Mouse (Mus musculus): ENCODE measurements around the gene Vegfa. TPM values are rescaled to one million over a fixed set of nuclear protein-coding genes. Genes with fewer than 3 reads are reported as not detected.

Gene Vegfa
- polyA plus RNA-seq, 2 experiments from 2014 or later, result not detected

GRCm38 (mm10) chr17:46049567-46049966 is 17.4 kb upstream of the Vegfa start:
- no peak for ATAC-seq

GRCm38 (mm10) chr17:46048184-46048583 is 16.0 kb upstream of the Vegfa start:
- no peak for ATAC-seq

- no peak for ATAC-seq
Measured at GRCm38 (mm10) chr17:46045742-46046141, 13.6 kb upstream of the Vegfa start.

GRCm38 (mm10) chr17:46044953-46045352 is 12.8 kb upstream of the Vegfa start:
- ATAC-seq, result no peak

- no peak for ATAC-seq
Measured at GRCm38 (mm10) chr17:46042158-46042557, 10.0 kb upstream of the Vegfa start.

- ATAC-seq, result no peak
Measured at GRCm38 (mm10) chr17:46041679-46042078, 9.5 kb upstream of the Vegfa start.

GRCm38 (mm10) chr17:46041223-46041622 is 9.1 kb upstream of the Vegfa start:
- no peak for ATAC-seq

GRCm38 (mm10) chr17:46040561-46040960 is 8.4 kb upstream of the Vegfa start:
- ATAC-seq, result no peak

GRCm38 (mm10) chr17:46038906-46039305 is 6.7 kb upstream of the Vegfa start:
- ATAC-seq, result no peak

GRCm38 (mm10) chr17:46036400-46036799 is 4.2 kb upstream of the Vegfa start:
- no peak for ATAC-seq

GRCm38 (mm10) chr17:46034110-46034509 is 1.9 kb upstream of the Vegfa start:
- no peak for ATAC-seq

GRCm38 (mm10) chr17:46033607-46034006 is 1.4 kb upstream of the Vegfa start:
- no peak for ATAC-seq

- no peak for ATAC-seq
Measured at GRCm38 (mm10) chr17:46033122-46033521, 953 bp upstream of the Vegfa start.

- ATAC-seq, result no peak
Measured at GRCm38 (mm10) chr17:46031621-46032211, 453 bp downstream of the Vegfa start.

GRCm38 (mm10) chr17:46030731-46031620 is 1.2 kb downstream of the Vegfa start:
- no peak for ATAC-seq

- ATAC-seq, result no peak
Measured at GRCm38 (mm10) chr17:46030323-46030730, 1.8 kb downstream of the Vegfa start.

GRCm38 (mm10) chr17:46029554-46030207 is 2.5 kb downstream of the Vegfa start:
- ATAC-seq, result no peak

GRCm38 (mm10) chr17:46029052-46029553 is 3.1 kb downstream of the Vegfa start:
- no peak for ATAC-seq

- ATAC-seq, result no peak
Measured at GRCm38 (mm10) chr17:46028210-46029051, 3.7 kb downstream of the Vegfa start.

- no peak for ATAC-seq
Measured at GRCm38 (mm10) chr17:46027066-46027917, 4.9 kb downstream of the Vegfa start.

- ATAC-seq, result no peak
Measured at GRCm38 (mm10) chr17:46025927-46026668, 6.1 kb downstream of the Vegfa start.

Measured in activated CD4-positive, CD25-positive, alpha-beta regulatory T cell, adult 4 months (primary cell).